Mouse (Mus musculus) C2C12 (cell line): ENCODE measurements around the gene Baz2b. TPM values are rescaled to one million over a fixed set of nuclear protein-coding genes. Genes with fewer than 3 reads are reported as not detected.

Experiments used
- H3K27me3 ChIP-seq: one replicate; pipeline ENCODE4 v1.6.1; 2011; ENCODE audit not compliant: control insufficient read depth, insufficient read depth, insufficient read length
- H3K36me3 ChIP-seq: one replicate; pipeline ENCODE4 v1.6.1; 2011; ENCODE audit not compliant: control insufficient read depth, insufficient read depth
- H3K4me3 ChIP-seq: one replicate; pipeline ENCODE4 v1.5.1; 2011; ENCODE audit warnings: mild to moderate bottlenecking, control low read depth; ENCODE audit not compliant: poor library complexity, insufficient read depth, severe bottlenecking
- H3K79me2 ChIP-seq: one replicate; pipeline ENCODE4 v1.6.1; 2011; ENCODE audit not compliant: control insufficient read depth, insufficient read depth
- H3K79me3 ChIP-seq: one replicate; pipeline ENCODE4 v1.6.1; 2011; ENCODE audit warnings: low read depth, control low read depth
- H3ac ChIP-seq: one replicate; pipeline ENCODE3; 2011; ENCODE audit warnings: low read depth; ENCODE audit not compliant: control insufficient read depth, insufficient read length
- CEBPB ChIP-seq: IDR thresholded peaks from one replicate; pipeline ENCODE4 v1.6.1; 2011; ENCODE audit warnings: low read depth, mild to moderate bottlenecking, control low read depth, moderate library complexity
- CTCF ChIP-seq: IDR thresholded peaks from one replicate; pipeline ENCODE4 v1.5.1; 2011; ENCODE audit not compliant: control insufficient read depth, insufficient read depth, insufficient read length
- FOSL1 ChIP-seq: IDR thresholded peaks from one replicate; pipeline ENCODE4 v1.8.0; 2011; ENCODE audit warnings: mild to moderate bottlenecking, low read length; ENCODE audit not compliant: poor library complexity, insufficient read depth, severe bottlenecking
- MAX ChIP-seq: IDR thresholded peaks from one replicate; pipeline ENCODE4 v1.6.1; 2011; ENCODE audit warnings: mild to moderate bottlenecking, control low read depth
- MYOD1 ChIP-seq: IDR thresholded peaks from one replicate; pipeline ENCODE4 v1.6.1; 2011; ENCODE audit warnings: low read depth; ENCODE audit not compliant: control insufficient read depth, insufficient read length
- MYOG ChIP-seq: IDR thresholded peaks from one replicate; pipeline ENCODE4 v1.6.1; 2011; ENCODE audit not compliant: control insufficient read depth, insufficient read length; ENCODE audit errors: extremely low read depth
- USF1 ChIP-seq: IDR thresholded peaks from one replicate; pipeline ENCODE4 v1.6.1; 2011; ENCODE audit warnings: low read depth, mild to moderate bottlenecking, control low read depth, moderate library complexity
- polyA plus RNA-seq: library from polyadenylated mRNA; unstranded; fragments of >200 nt; fragmentation: generic; extraction: Trizol; gene quantifications from one replicate; pipeline ENCODE4 v1.2.1, GENCODE M21; 2012; ENCODE audit warnings: missing spikeins

Gene Baz2b
- polyA plus RNA-seq, 1 experiment: 9.4 TPM

DNA sequence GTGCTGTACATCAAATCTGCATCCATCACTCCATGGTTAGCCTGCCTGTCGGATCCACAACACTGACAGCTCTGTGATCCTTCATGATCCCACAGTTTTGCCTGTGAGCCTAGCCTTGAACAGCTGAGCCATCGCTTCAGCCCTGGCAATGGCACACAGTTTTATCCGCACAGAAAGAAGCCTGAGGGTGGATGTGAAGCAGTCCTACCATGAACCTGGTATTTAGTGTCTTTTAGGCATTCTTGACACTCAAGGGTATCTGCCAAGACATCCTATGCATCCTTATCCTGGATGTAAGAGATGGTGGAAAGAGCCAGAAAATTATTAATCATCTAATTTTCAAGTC lies 216.5 kb downstream of the Baz2b start:
- no peaks in the 10 kb centered on the region for H3K79me3 ChIP-seq
- H3K79me2 ChIP-seq: no peaks in the 10 kb centered on the region
- TF ChIP-seq MYOG: no peak
- TF ChIP-seq MYOD1: no peak
- TF ChIP-seq USF1: no peak
- no peak for TF ChIP-seq MAX
- TF ChIP-seq CEBPB: no peak
- TF ChIP-seq FOSL1: no peak
- TF ChIP-seq CTCF: no peak
- H3K4me3 ChIP-seq: no peak overlapping the region
- no peaks in the 10 kb centered on the region for H3K27me3 ChIP-seq
- H3ac ChIP-seq: no peak overlapping the region
- peaks cover under 1% of the 10 kb centered on the region for H3K36me3 ChIP-seq

DNA sequence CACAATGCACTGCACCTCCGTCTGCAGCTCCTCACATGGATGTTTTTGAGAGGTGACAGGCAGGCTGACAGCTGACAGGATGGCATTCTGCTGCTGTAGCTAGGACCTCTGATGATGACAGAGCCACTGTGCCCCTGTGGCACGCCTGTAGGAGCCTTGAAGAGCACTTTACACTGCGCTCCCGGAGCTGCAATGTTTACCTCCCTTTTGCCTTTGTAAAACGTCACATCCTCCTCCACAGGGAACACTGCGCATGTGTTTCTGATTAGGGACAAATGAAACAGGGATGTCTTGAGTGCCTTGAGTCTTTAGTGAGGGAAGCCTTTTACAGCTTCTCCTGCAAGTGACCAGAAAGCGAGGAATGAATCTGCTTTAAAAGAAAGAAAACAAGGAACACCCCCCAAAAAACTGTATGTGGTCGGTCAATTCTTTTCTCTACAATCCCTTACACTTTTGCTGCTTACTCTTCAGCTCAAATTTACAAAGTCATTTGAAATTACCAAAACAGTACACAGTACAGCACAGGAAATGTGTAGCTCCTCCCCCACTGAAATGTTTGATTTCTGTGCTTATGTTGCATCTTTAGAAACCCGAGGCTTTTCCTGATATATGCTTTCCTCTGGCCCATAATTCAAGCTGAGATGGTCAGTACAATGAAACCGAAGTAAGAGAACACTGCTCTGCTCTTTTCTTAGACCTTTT lies 217.0 kb downstream of the Baz2b start:
- H3ac ChIP-seq: no peak overlapping the region
- H3K27me3 ChIP-seq: no peaks in the 10 kb centered on the region
- H3K79me2 ChIP-seq: no peaks in the 10 kb centered on the region
- H3K4me3 ChIP-seq: no peak overlapping the region
- TF ChIP-seq MYOD1: no peak
- TF ChIP-seq MAX: no peak
- TF ChIP-seq CTCF: no peak
- TF ChIP-seq FOSL1: no peak
- no peak for TF ChIP-seq USF1
- TF ChIP-seq MYOG: no peak
- TF ChIP-seq CEBPB: no peak
- no peaks in the 10 kb centered on the region for H3K36me3 ChIP-seq
- H3K79me3 ChIP-seq: no peaks in the 10 kb centered on the region

- Histone ChIP-seq H3K79me2 (no peaks in the 10 kb centered on the region), H3K36me3 (no peaks in the 10 kb centered on the region), H3K27me3 (no peaks in the 10 kb centered on the region), H3K79me3 (no peaks in the 10 kb centered on the region), H3ac (no peak overlapping the region), H3K4me3 (no peak overlapping the region)
- TF ChIP-seq CEBPB: no peak
- TF ChIP-seq USF1: no peak
- TF ChIP-seq MYOG: no peak
Observed at GRCm38 (mm10) chr2:59991775-59992174, 217.9 kb downstream of the Baz2b start.

DNA sequence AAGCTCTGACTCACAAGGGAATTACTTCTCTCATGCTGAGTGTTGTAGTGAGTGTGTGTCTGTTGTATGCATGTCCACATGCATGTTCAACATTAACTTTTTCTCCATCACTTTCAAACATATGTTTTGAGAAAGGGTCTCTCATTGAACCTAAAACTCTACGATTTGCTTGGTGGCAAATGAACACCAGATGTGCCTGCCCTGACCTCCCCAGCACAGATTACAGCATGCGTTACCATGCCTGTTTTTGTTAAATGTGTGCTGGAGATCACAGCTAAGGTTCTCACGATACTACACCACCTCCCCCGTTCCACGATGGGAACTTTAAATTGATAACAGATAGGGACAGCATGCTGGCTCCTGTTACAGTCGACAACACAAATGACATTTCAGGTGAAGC lies 222.1 kb downstream of the Baz2b start:
- Histone ChIP-seq H3K36me3 (no peaks in the 10 kb centered on the region), H3ac (no peak overlapping the region), H3K79me3 (no peaks in the 10 kb centered on the region), H3K79me2 (no peaks in the 10 kb centered on the region), H3K4me3 (no peak overlapping the region), H3K27me3 (no peaks in the 10 kb centered on the region)
- TF ChIP-seq CEBPB (no peak), MAX (no peak), CTCF (no peak), FOSL1 (no peak), USF1 (no peak), MYOG (no peak), MYOD1 (no peak)

GRCm38 (mm10) chr2:59979488-59980220 lies 230.0 kb downstream of the Baz2b start:
- no peak for TF ChIP-seq CTCF
- TF ChIP-seq CEBPB: no peak
- no peak for TF ChIP-seq MAX
- no peak for TF ChIP-seq USF1
- no peak for TF ChIP-seq MYOG
- TF ChIP-seq FOSL1: no peak
- TF ChIP-seq MYOD1: no peak
- peaks cover 19% of the 10 kb centered on the region for H3K36me3 ChIP-seq

DNA sequence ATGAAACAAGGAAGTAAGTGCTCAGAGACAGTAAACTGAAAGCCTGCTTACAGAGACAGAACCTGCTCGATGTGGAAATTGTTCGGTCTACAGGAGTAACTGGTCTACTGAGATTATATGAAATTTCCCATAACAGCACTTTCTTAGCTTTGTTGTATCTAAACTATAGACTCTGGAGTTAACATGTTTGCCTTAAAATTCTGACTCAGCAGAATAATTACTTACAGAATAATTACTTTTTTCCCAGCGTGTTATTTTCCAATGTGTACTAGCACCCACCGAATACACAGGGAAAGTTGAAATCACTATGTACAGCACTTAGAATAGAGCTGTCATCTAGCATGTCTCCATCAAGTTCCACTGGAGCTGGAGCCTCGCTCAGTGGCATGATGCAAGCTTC lies 233.0 kb downstream of the Baz2b start:
- H3K79me2 ChIP-seq: no peaks in the 10 kb centered on the region
- no peak for TF ChIP-seq MYOD1
- no peaks in the 10 kb centered on the region for H3K27me3 ChIP-seq
- H3K79me3 ChIP-seq: no peaks in the 10 kb centered on the region
- H3K36me3 ChIP-seq: peaks cover 19% of the 10 kb centered on the region
- H3ac ChIP-seq: no peak overlapping the region
- H3K4me3 ChIP-seq: no peak overlapping the region

More at GRCm38 (mm10) chr2:59979488-59980220, 230.0 kb downstream of the Baz2b start:
- Histone ChIP-seq H3K79me3 (no peaks in the 10 kb centered on the region), H3K27me3 (no peaks in the 10 kb centered on the region), H3K4me3 (no peak overlapping the region), H3ac (no peak overlapping the region), H3K79me2 (no peaks in the 10 kb centered on the region)
